Mouse (Mus musculus) right cerebral cortex, postnatal 25 days (tissue): ENCODE measurements around the gene Kpna6.

Experiments
- DNase-seq: peaks from one replicate; pipeline ENCODE4 v3.0.0; 2022

Kpna6 gene

GRCm38 (mm10) chr4:129616631-129617030 is 55.9 kb downstream of the Kpna6 start:
- DNase-seq, result no peak

DNA sequence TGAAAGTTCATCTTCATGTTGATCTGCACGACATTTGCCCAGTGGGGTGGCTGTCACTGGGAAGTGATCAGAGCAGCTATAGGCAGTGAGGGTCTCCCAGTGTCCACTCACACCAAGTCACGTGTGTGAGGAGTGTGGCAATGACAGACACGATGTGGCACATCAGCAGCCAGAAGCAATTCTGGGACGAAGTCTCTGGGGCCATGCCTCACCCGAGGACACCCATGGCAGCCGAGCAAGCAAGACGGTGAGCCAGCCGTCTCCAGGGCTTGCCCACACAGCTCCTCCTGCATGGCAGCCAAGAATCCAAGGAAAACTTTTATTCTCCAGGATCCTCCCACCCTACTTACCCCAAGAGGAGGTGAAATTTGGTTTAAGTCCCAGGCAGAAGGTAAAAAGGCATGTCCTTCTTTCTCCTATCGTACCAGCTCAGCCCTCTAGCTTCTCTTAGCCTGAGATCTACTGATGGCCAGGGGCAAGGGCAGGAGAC is 56.7 kb downstream of the Kpna6 start:
- no peak for DNase-seq

DNA sequence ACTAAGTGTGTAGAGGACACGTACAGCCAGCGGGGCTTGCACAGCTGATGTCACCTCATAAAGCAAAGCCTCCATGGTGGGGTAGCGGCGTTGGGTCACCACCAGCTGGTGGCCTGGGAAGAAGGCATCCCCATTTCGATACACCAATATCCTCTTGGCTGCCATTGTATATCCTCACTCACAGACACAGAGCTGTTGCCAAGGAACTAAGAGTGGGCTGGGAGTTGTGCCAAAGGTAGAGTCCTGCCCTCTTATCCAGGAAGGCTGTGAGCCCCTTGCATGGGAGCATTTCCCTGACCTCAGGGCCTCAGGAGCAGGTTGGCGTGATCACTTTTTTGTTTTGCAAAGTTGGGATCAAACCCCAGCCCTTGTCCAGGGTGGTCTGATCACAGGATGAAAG is 58.5 kb downstream of the Kpna6 start, which contains the start of gene Dcdc2b:
Gene Dcdc2b, minus strand, starts transcription at position 165 of the 400 bp plus-strand sequence.
- no peak for DNase-seq

DNA sequence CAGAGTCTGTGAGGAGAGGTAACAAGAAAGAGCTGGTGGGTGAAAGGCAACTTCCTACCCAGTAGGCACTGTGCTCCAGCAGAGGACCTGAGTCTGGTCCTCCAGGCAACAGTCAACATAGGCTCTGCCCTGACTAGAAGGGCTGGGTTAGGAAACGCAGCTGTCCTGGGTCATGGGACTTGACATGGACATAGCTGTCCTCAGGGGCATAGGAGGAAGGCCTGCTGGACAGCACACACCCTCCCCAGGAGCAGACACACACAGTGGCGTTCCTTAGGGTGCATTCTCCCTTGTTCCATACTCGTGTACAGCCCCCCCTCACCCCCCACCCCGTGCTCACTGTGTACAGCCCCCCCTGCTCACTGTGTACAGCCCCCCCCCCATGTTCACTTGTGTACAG is 62.1 kb downstream of the Kpna6 start:
- no peak for DNase-seq

DNA sequence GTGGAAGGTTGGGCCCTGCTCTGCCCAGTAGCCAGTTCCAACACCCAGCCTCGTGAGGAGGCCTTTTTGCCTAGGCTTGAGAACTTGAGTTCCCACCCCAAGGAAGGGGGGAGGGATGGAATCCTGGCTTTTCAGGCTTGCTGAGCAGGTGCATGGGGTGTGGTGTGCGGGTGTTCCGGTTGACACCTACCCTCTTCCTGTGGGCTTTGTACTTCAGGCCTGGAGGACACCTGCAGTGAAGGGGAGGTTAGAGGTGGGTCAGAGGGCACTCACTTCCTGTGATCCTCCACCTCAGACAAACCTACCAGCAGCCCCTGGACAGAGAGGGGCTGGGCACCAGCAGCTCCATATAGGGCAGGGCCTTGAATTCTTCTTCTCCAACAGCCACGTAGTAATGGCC is 62.5 kb downstream of the Kpna6 start:
- no peak for DNase-seq

GRCm38 (mm10) chr4:129609139-129609631 is 63.4 kb downstream of the Kpna6 start:
- no peak for DNase-seq

DNA sequence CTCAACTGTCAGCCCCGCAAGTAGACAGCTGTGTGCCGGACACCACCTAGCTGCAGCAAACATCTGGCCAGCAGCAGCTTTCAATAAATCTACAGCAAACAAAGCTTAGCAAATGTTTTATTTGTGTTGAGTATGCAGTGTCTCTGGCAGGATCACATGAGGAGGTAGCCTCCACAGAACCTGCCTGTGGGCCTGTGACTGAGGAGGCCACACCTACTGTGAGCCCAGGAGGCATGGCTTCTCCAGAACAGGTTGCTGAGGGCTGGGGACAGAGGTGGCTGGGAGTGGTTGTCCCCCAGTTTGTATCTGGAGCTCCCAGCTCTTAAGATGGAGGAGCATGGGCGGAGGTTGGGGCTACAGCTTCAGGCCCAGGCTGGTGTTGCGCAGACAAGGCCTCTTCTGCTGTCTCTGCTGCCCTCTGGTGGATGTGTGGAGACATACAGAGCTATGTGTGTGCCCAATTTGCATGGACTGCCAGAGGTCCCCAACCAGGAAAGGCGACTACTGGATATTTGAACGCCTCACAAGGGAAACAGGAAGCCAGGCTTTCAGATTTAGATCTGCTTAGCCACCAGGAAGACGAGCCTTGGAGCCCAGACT is 64.0 kb downstream of the Kpna6 start:
- peak; percentile 78 for DNase-seq

GRCm38 (mm10) chr4:129600233-129601158 is 72.1 kb downstream of the Kpna6 start, which contains the start of the genes Eif3i and Tmem234:
Gene Eif3i (minus strand): TSS chr4:129600648.
Gene Tmem234 (plus strand): TSS chr4:129600668.
- peak; percentile 84 for DNase-seq
